Mouse (Mus musculus) forebrain, embryonic 13.5 days (tissue): Measurements from ENCODE around the gene Rnf26. TPM values are rescaled to one million over a fixed set of nuclear protein-coding genes. Genes with fewer than 3 reads are reported as not detected.

ENCODE experiments used
- ATAC-seq: fragments of 200-750 bp; cut with Nextera tagmentation; 2 replicates; pipeline ENCODE4 v1.8.0; 2017
- H3K27ac ChIP-seq: fragments of 300-500 bp; sonication (generic); 2 replicates; pipeline ENCODE4 v1.5.1; 2015; ENCODE audit warnings: inconsistent platforms, mild to moderate bottlenecking, moderate library complexity
- H3K27me3 ChIP-seq: fragments of 300-500 bp; sonication (generic); 2 replicates; pipeline ENCODE4 v1.6.1; 2015; ENCODE audit warnings: mild to moderate bottlenecking, inconsistent platforms
- H3K36me3 ChIP-seq: fragments of 300-500 bp; sonication (generic); 2 replicates; pipeline ENCODE4 v1.6.1; 2015; ENCODE audit warnings: mild to moderate bottlenecking, inconsistent platforms; ENCODE audit not compliant: poor library complexity, severe bottlenecking
- H3K4me1 ChIP-seq: fragments of 300-500 bp; sonication (generic); 2 replicates; pipeline ENCODE4 v1.6.1; 2015; ENCODE audit warnings: inconsistent platforms
- H3K4me2 ChIP-seq: fragments of 300-500 bp; sonication (generic); 2 replicates; pipeline ENCODE4 v1.6.1; 2015; ENCODE audit warnings: inconsistent platforms, mild to moderate bottlenecking, moderate library complexity
- H3K4me3 ChIP-seq: fragments of 300-500 bp; sonication (generic); 2 replicates; pipeline ENCODE4 v1.5.1; 2015; ENCODE audit warnings: mild to moderate bottlenecking, inconsistent platforms
- H3K9ac ChIP-seq: fragments of 300-500 bp; sonication (generic); 2 replicates; pipeline ENCODE4 v1.6.1; 2015; ENCODE audit warnings: mild to moderate bottlenecking, inconsistent platforms
- H3K9me3 ChIP-seq: fragments of 300-500 bp; sonication (generic); replicated peaks from 2 replicates; pipeline ENCODE4 v1.6.1; 2016; ENCODE audit warnings: inconsistent platforms
- WGBS: fragments of 180-500 bp; shearing (Covaris S2); methylation state at CpG from one replicate; pipeline ENCODE4 v1.1.7; 2015; 5-methylcytosine and 5-hydroxymethylcytosine counted together
- polyA plus RNA-seq: library from polyadenylated mRNA; unstranded; fragments of >200 nt; fragmentation: Nextera tagmentation; extraction: Ambion mirVana; gene quantifications from 2 replicates; pipeline ENCODE4 v1.2.1, GENCODE M21; 2015

Gene Rnf26
- polyA plus RNA-seq, 1 experiment from 2014 or later: 45.7 TPM

- no peak overlapping the region for H3K4me3 ChIP-seq
- peaks cover 24% of the 10 kb centered on the region for H3K4me1 ChIP-seq
- H3K9me3 ChIP-seq: no peaks in the 10 kb centered on the region
- no peak for ATAC-seq
- H3K9ac ChIP-seq: peak overlapping the region; percentile 47
- WGBS: 82% methylated on average over 10 of the region's 10 CpGs
- peaks cover 7% of the 10 kb centered on the region; the same call in 1 of the 2 replicates for H3K27me3 ChIP-seq
- H3K4me2 ChIP-seq: no peak overlapping the region
- no peaks in the 10 kb centered on the region for H3K36me3 ChIP-seq
- no peak overlapping the region for H3K27ac ChIP-seq
These were observed 35.0 kb downstream of the Rnf26 start for GRCm38 (mm10) chr9:44078136-44078797.

GRCm38 (mm10) chr9:44077266-44077910 lies 35.9 kb downstream of the Rnf26 start:
- WGBS: 88% methylated on average over 11 of the region's 11 CpGs
- Histone ChIP-seq H3K4me2 (no peak overlapping the region), H3K27ac (no peak overlapping the region), H3K4me3 (no peak overlapping the region), H3K4me1 (peaks cover 33% of the 10 kb centered on the region), H3K27me3 (no peaks in the 10 kb centered on the region), H3K9me3 (no peaks in the 10 kb centered on the region), H3K36me3 (no peaks in the 10 kb centered on the region), H3K9ac (no peak overlapping the region)
- ATAC-seq: no peak

GRCm38 (mm10) chr9:44076764-44077120 lies 36.6 kb downstream of the Rnf26 start:
- Histone ChIP-seq H3K36me3 (no peaks in the 10 kb centered on the region), H3K9me3 (no peaks in the 10 kb centered on the region), H3K27me3 (no peaks in the 10 kb centered on the region), H3K4me1 (peaks cover 40% of the 10 kb centered on the region), H3K4me3 (no peak overlapping the region), H3K27ac (no peak overlapping the region), H3K4me2 (no peak overlapping the region), H3K9ac (no peak overlapping the region)
- WGBS: 11% methylated on average over 5 of the region's 5 CpGs
- ATAC-seq: no peak; the same call in 1 of the 2 replicates

GRCm38 (mm10) chr9:44075996-44076763 lies 37.1 kb downstream of the Rnf26 start:
- WGBS: 67% methylated on average over 16 of the region's 16 CpGs
- Histone ChIP-seq H3K36me3 (no peaks in the 10 kb centered on the region), H3K9ac (no peak overlapping the region), H3K4me3 (no peak overlapping the region), H3K27me3 (no peaks in the 10 kb centered on the region), H3K27ac (no peak overlapping the region), H3K4me1 (peaks cover 41% of the 10 kb centered on the region), H3K9me3 (no peaks in the 10 kb centered on the region), H3K4me2 (no peak overlapping the region)
- ATAC-seq: no peak

GRCm38 (mm10) chr9:44075276-44075995 lies 37.9 kb downstream of the Rnf26 start:
- Histone ChIP-seq H3K4me2 (no peak overlapping the region), H3K27ac (no peak overlapping the region), H3K9me3 (no peaks in the 10 kb centered on the region), H3K4me3 (no peak overlapping the region), H3K4me1 (peaks cover 42% of the 10 kb centered on the region), H3K27me3 (no peaks in the 10 kb centered on the region), H3K36me3 (no peaks in the 10 kb centered on the region), H3K9ac (no peak overlapping the region)
- no peak for ATAC-seq
- WGBS: 73% methylated on average over 24 of the region's 24 CpGs

- 0 out of 2 replicates have a peak, but pooled peaks cover 5% of the 10 kb centered on the region for H3K27me3 ChIP-seq
- no peak overlapping the region for H3K4me2 ChIP-seq
- no peak overlapping the region for H3K4me3 ChIP-seq
- no peaks in the 10 kb centered on the region for H3K36me3 ChIP-seq
- H3K9ac ChIP-seq: no peak overlapping the region
- H3K27ac ChIP-seq: no peak overlapping the region
- H3K4me1 ChIP-seq: peaks cover 45% of the 10 kb centered on the region
- no peaks in the 10 kb centered on the region for H3K9me3 ChIP-seq
- ATAC-seq: no peak
- 63% methylated on average over 9 of the region's 9 CpGs for WGBS
These were observed 38.7 kb downstream of the Rnf26 start for GRCm38 (mm10) chr9:44074395-44075275.

GRCm38 (mm10) chr9:44073115-44073514 lies 40.2 kb downstream of the Rnf26 start:
- WGBS: 34% methylated on average over 5 of the region's 5 CpGs
- no peaks in the 10 kb centered on the region for H3K36me3 ChIP-seq

GRCm38 (mm10) chr9:44072599-44072915 lies 40.8 kb downstream of the Rnf26 start:
- 13% methylated on average over 4 of the region's 4 CpGs for WGBS
- Histone ChIP-seq H3K9ac (peak overlapping the region; percentile 17; the same call in 1 of the 2 replicates), H3K27me3 (0 out of 2 replicates have a peak, but pooled peaks cover 8% of the 10 kb centered on the region), H3K9me3 (no peaks in the 10 kb centered on the region), H3K4me2 (peak overlapping the region; percentile 36), H3K36me3 (no peaks in the 10 kb centered on the region), H3K27ac (peak overlapping the region; percentile 40), H3K4me3 (no peak overlapping the region), H3K4me1 (peaks cover 36% of the 10 kb centered on the region)
- ATAC-seq: peak; percentile 64

More at GRCm38 (mm10) chr9:44073115-44073514, 40.2 kb downstream of the Rnf26 start:
- Histone ChIP-seq H3K4me3 (no peak overlapping the region), H3K4me1 (peaks cover 35% of the 10 kb centered on the region), H3K27ac (no peak overlapping the region), H3K27me3 (0 out of 2 replicates have a peak, but pooled peaks cover 5% of the 10 kb centered on the region), H3K9me3 (no peaks in the 10 kb centered on the region), H3K9ac (0 out of 2 replicates have a peak overlapping the region, but pooled peaks have one; percentile 17), H3K4me2 (peak overlapping the region; percentile 36; the same call in 1 of the 2 replicates)
- no peak for ATAC-seq

GRCm38 (mm10) chr9:44071914-44072598 lies 41.3 kb downstream of the Rnf26 start:
- Histone ChIP-seq H3K4me1 (peaks cover 41% of the 10 kb centered on the region), H3K27ac (peak overlapping the region; percentile 51), H3K4me3 (no peak overlapping the region), H3K9me3 (no peaks in the 10 kb centered on the region), H3K27me3 (0 out of 2 replicates have a peak, but pooled peaks cover 8% of the 10 kb centered on the region), H3K36me3 (no peaks in the 10 kb centered on the region), H3K9ac (peak overlapping the region; percentile 17; the same call in 1 of the 2 replicates), H3K4me2 (peak overlapping the region; percentile 36)
- peak; percentile 65; the same call in 1 of the 2 replicates for ATAC-seq
- WGBS: 10% methylated on average over 11 of the region's 11 CpGs

- 0 out of 2 replicates have a peak, but pooled peaks cover 8% of the 10 kb centered on the region for H3K27me3 ChIP-seq
These were observed 42.5 kb downstream of the Rnf26 start for GRCm38 (mm10) chr9:44070844-44071231.

More at GRCm38 (mm10) chr9:44070844-44071231, 42.5 kb downstream of the Rnf26 start:
- no peak overlapping the region for H3K27ac ChIP-seq
- no peak for ATAC-seq
- H3K36me3 ChIP-seq: no peaks in the 10 kb centered on the region
- no peaks in the 10 kb centered on the region for H3K9me3 ChIP-seq
- peaks cover 42% of the 10 kb centered on the region for H3K4me1 ChIP-seq
- no peak overlapping the region for H3K4me2 ChIP-seq
- H3K4me3 ChIP-seq: no peak overlapping the region
- 51% methylated on average over 8 of the region's 8 CpGs for WGBS
- H3K9ac ChIP-seq: no peak overlapping the region
